Mouse (Mus musculus): ENCODE results near the gene Mob4.

Mob4 gene

DNA sequence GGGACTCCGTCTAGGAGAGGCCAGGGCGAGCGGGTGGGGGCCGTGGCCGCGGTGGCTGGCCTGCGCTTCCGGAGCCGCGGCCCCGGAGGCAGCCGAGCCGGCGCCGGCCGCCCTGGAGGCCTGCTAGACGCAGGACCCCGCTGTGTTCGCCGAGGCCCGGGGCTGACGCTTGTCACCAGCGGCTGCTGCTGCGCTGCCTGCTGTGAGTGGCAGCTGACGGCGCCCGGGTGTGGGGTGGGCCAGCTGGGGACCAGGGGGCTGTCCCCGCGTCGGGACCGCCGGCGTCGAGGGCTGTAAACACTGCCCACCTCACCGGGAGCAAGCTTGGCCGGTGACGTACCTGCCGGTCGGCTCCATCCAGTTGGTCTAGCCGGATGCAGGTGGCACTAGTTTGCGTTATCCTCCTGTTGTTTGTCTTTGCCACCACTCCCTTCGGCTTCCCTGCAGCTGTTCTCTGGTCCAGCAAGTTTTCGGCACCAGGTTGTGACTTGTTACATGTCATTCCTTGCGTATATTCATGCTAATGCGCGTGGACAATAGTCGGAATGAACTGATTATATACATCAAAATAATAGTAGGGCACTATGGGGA, 488 bp downstream of the Mob4 start:
- in situ Hi-C loops (cut with MboI, MseI) = no loop called here

DNA sequence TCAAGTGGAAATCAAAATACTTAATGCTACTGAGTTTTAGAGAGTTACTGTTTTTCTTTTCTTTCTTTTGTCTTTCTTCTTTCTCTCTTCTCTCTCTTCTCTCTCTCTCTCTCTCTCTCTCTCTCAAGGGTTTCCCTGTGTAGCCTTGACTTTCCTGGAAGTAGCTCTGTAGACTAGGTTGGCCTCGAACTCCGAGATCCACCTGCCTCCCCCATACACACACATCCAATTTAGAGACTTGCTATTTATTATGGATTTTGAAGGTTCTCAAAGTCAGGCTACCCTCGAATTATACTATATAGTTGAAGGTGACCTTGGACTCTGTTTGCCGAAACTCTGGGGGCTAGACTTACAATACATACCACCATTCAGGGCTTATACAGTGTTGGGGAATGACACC, 1.3 kb downstream of the Mob4 start:
- in situ Hi-C loops (cut with MboI, MseI) = no loop called here

DNA sequence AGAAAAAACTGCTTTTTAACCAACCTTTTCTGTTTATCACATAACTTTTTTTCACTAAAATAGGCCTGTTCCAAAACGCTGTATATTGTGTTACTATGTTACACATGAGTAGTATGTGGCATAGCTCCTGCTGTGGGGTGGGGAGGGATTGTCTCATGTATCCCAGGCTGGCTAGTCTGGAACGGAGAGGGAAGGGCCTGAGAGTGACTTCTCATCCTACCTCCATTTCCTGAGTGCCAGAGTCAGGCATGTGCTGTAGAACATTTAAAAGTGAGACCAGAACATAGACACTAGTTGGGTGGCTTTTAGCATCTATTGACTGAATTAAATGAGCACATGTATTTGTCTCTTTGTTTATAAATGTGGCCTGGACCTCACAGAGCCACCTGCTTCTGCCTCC, 2.1 kb downstream of the Mob4 start:
- in situ Hi-C loops (cut with MboI, MseI) = no loop called here

DNA sequence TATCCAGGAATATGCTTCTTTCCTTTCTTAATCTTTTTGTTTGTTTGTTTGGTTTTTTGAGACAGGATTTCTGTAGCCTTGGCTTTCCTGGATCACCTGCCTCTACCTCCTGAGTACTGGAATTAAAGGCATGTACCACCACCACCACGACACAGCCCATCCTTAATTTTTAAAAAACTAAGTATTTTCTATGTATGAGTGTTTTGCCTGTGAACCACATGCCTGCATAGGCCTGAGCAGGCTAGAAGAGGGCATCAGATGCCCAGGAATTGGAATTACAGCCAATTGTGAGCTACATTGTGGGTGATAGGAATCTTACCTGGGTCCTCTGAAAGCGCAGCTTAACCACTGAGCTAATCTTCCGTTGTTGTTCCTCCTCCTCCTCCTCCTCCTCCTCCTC, 3.3 kb downstream of the Mob4 start:
- in situ Hi-C loops (cut with MboI, MseI) = no loop called here

DNA sequence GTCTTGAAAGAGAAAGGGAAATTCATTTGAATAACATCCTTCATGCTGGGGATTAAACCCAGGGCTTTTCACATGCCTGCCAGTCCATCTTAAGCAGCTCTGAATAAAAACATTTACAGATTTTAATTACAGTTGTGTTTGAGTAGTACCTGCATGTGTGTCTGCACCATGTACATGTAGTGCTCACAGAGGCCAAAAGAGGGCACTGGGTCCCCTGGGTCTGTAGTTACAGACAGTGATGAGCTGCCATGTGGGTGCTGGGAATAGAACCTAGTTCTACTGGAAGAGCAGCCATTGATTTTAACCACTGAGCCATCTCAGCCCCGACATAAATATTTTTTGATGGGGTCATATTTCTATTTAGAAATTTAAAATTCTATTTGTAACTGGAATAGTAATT, 4.8 kb downstream of the Mob4 start:
- in situ Hi-C loops (cut with MboI, MseI) = no loop called here

DNA sequence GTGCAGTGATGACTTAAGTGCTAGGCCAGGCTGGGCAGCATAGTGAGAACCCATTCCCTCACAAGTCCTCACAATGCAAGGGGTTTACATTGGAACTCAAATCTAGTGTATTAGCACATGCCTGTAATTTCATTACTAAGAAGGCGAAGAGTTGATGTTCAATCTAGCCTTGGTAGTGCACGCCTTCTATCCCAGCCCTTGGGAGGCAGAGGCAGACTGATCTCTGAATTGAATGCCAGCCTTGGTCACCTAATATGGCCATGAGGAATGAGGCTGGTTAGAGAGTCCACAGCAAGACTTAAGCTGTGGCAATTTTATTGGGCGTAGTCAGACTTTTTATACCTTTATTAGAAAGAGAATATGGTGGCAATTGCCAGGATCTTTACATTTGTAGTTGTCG, 13.3 kb downstream of the Mob4 start:
- in situ Hi-C loops (cut with MboI, MseI) = loop anchor here (10.0 kb wide), 1 partner anchor 1150 kb away; no protein-coding TSS in a partner anchor

DNA sequence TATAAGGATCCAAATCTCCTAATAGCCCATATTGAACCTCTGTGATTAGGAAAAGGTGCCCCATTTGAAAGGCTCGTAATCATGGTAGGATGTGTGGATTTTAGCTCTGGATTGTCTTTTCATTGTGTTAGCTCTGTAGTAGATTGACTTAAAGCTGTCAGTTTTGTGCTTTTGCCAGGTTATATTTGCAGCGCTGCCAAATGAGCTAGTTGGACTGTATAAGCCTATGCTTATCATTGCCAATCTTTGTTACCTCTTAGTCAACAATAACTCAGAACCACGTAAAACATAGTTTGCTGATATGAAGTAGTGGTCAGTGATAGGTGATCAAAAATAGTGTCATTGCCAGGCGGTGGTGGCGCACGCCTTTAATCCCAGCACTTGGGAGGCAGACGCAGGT, 14.5 kb downstream of the Mob4 start:
- in situ Hi-C loops (cut with MboI, MseI) = loop anchor here (10.0 kb wide), 1 partner anchor 1151 kb away; no protein-coding TSS in a partner anchor

DNA sequence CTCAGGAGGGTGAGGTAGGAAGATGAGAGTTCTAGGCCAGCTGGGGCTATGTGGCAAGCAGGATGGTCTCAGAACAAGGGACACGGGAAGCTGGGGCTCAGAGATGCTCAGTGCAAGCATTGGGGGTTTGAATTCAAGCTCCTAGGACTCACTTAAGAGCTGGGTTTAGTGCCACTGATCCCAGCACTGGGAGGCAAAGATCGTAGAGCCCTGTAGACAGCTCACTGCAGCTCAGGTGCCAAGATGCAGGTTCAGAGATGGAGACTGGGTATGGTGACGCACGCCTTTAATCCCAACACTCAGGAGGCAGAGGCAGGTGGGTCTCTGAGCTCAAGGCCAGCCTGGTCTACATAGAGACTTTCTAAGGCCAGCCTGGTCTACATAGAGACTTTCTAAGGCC, 26.3 kb downstream of the Mob4 start:
- in situ Hi-C loops (cut with MboI, MseI) = no loop called here

DNA sequence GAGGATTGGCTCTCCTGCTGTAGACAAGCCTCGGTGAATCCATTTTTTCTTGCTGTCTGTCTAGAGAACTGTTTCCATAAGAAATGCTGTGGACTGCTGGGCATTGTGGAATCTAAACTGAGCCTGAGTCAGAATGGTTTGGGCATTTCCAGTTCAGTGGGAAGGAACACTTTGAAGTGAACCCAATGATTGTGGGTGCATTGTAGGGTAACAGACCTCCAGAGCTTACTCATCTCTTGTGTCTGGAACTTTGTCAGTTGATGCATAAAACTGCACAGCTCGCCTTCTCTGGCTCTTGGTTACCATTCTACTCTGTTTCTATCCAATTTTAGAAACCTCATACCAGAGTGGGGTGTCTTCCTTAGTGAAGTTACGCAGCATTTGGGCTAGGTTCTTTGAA, 27.2 kb downstream of the Mob4 start:
- in situ Hi-C loops (cut with MboI, MseI) = no loop called here

DNA sequence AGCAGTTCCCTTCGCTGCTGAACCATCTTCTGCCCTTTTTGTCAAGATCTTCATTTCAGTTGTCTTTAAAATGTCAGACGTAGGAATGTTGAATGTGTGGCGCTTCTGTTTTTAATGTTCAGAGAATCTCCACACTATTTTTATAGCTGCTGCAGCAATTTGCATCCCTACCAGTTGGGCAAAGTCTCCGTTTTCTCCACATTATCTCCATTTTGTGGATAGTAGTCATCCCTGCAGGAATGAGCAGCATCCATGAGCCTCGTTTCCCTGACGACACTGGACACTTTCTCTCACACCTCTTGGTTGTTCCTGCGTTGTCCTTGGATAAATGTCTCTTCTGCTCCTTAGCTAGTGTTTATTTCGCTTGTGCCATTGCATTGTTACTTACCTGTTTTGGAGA, 27.8 kb downstream of the Mob4 start:
- in situ Hi-C loops (cut with MboI, MseI) = no loop called here

DNA sequence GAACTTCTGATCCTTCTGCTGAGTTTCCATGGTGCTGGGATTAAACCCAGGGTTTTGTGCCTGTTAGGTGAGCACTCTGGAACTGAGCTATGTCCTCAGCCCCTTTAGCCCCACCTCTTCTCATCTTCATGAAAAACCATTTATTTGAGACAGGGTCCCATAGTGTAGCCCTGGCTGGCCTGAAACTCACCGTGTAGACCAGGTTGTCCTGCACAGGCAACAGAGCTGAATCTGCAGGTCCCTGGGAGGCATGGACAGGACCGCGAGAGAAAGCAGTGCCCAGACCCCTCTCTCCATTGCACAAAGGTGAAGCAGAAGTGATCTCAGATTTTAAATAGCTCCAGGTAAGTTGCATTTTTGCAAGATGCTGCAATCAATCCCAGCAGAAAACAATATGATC, 29.2 kb downstream of the Mob4 start:
- in situ Hi-C loops (cut with MboI, MseI) = no loop called here

DNA sequence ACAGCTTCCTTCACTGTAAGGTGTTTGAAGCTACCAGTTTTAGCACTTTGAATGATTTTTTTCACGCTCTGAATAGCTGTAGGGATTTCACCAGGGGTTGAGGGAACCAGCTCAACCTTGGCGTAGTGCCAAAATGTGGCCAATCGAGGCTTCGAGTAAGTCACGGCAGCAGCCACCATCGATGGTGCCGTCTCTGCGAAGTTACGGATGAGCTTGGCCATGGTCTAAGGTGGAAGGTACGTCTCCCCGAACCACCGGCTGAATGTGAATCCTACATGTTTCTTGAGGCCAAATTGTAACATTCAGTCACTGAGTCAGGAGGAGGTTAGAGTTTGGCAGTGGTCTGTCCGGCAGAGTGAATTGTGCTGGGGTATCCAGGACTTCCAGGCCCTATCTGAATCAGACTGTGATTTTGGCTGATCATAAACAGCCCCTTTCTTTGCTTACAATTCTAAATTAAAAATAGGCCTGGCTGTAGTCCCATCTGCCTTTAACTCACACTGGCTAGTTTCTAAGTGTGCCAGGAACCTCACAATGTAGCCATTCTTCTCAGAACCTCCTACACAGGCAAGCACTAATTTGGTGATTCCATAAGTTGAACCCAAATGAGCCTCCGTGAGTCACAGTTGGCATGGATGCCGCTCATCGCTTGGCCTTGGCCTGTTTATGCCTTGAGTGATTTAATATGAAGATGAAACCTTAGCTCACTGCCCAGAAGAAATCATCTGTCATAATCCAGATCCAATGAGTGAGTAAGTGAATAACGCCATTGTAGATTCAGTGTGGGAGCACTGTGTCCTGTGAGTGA, 30.0 kb downstream of the Mob4 start:
- in situ Hi-C loops (cut with MboI, MseI) = no loop called here

DNA sequence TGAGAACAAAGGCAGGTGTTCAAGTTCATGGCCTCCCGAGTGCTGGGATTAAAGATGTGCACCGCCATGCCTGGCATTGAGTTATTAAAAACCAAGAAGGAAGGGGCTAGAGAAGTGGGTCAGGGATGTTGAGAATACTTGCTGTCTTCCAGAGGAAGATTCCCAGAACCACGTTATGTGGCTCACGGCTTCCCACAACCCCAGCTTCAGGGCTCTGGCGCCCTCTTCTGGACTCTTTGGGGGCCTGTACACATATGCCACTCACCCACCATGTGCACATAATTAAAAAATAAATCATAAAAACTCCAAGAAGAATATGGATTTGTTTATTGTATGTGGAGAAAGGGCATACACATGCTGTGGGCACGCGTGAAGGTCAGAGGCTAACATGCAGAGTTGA, 30.9 kb downstream of the Mob4 start:
- in situ Hi-C loops (cut with MboI, MseI) = no loop called here

DNA sequence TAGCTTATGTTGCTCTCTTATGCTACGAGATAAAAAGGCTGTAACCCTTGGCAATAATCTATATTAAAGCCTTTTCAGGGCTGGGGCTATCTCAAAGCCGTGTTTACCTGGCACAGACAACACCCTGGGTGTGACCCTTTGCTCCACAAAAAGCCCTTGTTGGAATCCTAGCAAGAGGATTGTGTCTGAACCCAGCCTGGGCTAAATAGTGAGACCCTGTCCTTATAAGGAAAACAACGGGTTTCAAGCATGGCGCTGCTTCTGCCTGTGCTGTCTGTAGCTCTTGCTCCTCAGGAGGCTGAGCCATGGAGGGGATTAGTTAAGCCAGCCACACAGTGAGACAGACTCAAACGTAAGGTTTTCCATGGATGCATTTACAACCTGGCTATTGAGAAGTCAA, 31.8 kb downstream of the Mob4 start:
- in situ Hi-C loops (cut with MboI, MseI) = no loop called here

DNA sequence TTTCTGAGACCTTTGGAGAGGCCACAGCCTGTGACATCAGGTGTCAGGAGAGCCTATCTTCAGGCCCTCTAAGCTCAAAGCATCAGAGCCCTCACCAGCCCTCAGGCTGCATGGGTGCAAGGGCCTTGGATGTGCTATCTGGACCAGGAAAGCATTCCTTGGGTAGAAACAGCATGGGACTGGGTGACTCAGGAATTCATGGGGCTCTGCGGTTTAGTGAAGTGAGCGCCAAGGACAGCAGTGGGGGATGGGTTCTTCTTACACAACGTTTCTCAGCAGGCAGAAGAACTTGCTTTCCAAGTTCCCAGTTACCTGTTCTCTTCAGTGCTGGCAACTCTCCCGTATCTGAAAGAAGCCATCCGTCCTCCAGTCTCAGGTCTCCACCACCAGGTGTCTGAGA, 33.0 kb downstream of the Mob4 start:
- in situ Hi-C loops (cut with MboI, MseI) = no loop called here

DNA sequence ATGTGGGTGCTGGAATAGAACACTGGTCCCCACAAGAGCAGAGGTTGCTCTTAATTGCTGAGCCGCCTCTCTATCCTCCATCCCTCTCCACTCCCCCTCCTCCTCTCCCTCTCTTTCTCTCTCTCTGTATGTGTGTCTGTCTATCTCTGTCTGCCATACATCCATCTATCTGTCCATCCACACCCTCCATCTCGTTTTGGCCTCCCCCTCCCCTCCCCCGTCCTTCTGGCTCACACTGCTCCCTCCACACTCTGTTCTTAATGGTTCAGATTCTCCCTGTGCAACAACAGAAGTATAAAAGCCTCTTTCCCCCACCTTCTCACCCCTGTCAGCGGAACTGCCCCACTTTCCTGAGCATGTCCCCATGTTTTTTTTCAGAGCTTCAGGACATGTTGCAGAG, 36.5 kb downstream of the Mob4 start:
- in situ Hi-C loops (cut with MboI, MseI) = no loop called here

DNA sequence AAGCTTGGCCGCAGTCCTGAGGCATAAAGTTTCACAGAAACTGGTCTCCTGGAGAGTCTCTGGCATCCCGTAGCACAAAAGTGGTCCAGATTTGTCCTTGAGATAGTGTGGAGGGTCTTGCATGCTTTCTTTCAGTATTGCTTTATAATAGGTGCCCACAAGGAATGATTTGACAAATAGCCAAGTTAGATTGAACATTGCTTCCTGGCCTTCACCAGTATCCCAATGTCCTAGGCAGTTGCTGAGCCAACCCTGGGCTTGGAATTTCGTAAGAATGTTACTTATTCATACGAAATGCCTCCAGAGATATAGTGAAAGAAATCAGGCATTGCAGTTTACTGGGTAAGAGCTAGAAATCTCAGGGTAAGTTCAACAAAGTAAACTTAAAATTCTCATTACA, 37.6 kb downstream of the Mob4 start:
- in situ Hi-C loops (cut with MboI, MseI) = no loop called here

DNA sequence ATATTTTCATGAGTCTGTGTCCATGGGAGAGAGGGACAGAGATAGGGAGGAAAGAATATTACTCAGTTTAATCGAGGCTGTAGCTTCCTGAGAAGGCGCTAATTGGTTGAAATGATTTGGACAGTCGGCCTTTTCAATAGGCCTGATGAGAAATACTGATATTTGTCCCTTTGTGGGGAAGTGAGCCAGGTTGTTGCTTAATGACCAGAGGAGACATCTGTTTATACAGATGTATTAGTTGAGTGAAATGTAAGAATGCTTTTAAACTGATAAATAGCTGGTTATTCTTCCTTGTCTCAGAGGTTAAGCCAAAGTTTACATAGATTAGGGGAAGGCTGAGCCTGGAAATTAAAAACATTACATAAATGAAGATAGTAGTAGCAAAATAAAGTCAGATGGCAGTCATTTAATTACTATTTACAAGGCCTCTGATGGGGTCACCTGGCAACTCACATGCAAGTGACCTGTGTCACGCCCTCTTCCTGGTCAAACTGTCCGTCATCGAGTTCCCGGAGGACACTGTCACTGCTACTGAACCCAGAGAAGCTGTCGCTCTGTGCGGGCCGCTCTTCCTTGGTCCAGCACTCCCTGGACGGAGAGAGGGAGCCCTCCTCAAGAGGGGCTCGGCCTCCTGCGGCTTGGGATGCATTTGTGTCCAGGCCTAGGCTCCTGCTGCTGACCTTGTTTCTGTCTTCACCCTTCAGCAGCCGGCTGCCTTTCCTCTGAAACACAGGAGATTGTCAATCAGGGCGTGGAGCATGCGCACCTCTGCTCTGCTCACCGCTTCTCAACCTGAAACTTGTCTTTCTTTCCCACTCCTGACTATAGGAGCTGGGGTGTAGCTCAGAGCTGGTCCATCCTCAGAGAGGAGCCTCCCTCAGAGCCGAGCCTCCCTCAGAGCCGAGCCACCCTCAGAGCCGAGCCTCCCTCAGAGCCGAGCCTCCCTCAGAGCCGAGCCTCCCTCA, 40.6 kb downstream of the Mob4 start:
- in situ Hi-C loops (cut with MboI, MseI) = no loop called here

DNA sequence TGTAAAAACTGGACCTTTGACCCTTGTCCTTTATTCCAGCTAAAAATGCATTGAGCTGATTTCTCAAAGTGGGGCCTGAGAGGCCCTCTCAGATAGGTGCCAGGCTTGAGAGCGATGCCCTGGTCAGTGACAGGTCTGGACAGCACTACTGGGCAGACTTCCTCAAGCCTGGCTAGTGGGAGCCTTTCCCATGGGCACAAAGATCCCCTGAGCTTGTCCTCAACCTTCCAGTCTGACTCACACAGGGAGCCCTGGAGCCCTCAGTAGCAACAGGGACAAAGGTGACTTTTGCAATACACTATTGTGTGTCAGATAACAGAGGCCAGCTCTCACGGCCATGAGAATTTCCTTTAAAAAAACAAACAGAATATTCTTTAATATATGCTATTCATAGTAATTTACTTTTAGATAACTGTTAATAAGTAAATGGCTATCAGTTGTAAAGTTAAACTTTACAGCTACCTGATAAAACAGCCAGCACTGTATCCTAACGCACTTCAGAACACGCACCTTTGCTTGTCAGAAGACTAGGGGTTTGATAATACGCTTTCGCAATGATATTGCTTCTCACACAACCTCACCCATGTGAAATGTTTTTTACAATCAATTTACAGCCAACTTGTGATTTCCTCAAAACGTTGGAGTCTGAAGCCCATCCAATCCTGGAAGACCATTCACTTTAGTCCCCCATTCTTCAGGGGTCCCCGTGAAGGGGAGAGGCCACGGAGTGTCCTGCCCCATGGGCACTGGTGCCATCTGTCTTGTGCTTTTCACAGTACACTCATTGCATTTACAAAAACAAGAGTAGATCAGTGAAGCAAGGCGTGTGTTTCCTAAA, 42.9 kb downstream of the Mob4 start:
- in situ Hi-C loops (cut with MboI, MseI) = no loop called here

DNA sequence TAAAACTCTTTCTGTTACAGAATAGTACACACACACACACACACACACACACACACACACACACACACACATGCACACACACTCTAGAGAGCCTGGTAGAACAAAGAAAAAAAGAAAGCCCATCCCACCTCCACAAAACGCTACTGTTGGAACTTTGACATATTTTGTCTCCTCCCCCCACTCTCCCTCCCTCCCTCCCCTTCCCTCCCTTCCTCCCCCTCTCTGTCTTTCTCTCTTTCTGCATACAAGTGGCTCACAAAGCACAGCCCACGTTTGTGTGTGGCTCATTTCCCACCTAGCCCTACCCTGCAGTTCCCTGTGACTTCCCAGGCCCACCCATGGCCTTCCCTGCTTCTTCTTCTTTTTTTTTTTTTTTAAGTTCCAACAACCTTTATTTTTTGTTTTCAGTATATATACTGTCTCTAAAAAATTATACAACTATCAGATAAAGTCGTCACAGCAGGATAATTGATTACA, 43.6 kb downstream of the Mob4 start:
- in situ Hi-C loops (cut with MboI, MseI) = no loop called here

DNA sequence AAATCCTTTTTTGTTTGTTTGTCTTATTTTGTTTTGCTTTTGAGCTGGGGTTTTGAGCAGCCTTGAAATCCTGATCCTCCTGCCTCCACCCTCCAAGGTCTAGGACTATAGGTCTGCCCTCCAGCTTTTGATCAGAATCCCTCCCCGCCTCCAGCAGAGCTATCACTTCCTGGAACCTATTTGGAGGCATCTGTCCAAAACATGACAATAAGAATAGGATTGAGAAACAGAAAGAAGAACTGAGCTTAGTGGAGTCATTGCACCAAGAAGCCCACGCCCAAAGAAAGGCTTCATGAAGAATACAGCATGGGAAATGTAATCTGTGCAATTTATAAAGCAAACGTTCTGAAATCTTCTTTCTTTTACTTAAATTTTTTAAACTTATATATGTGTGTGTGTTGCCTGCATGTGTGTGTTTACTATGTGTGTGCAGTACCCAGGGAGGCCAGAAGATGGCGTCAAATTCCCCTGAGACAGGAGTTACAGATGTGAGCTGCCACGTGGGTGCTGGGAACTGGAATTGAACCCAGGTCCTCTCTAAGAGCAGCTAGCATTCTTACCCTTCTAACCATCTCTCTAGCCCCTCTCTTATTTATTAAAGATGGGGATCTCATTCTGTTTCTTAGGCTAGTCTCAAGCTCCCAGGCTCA, 49.0 kb downstream of the Mob4 start:
- in situ Hi-C loops (cut with MboI, MseI) = no loop called here

All from T-helper 1 cell (primary cell).